Mouse (Mus musculus): ENCODE measurements around the gene Uaca.

The Uaca gene

DNA sequence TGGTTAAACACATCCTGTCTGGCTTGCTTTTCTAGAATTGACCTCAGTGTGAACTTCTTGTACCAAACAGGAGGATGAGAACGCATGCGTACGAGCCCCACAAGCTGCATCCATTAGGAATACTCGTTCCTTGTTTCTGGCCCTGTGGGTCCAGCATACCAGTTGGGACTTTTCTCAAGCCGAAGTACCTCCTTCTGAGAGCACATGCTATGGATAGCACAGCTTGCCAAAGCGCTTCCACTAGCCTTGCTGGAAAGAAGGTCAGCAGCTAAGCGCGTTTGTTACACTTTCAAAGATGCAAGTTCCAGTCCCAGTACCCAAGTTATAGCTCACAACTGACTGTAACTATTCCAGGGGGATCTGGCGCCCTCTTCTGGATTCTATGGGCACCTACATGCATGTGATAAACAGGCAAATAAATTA, 93.1 kb downstream of the Uaca start:
- DNase-seq = no peak

DNA sequence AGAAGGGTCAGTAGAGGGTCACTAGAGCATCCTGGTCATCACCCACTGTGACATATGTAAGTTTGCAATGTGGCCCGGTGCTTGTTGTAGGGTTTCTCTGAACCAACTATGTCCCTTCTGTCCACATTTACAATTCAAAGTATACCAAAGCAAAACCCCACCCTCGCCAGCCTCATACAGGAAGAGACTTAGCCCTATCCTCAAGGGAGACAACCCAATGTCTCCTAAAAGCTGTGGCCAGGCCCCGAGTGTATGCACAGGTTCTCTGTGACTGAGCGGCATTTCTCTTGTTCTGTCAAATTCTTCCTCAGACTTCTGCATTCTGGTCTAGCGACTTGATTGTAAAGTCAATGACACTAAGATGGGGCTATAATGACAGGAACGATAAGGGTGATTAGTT, 99.2 kb downstream of the Uaca start:
- DNase-seq = no peak

DNA sequence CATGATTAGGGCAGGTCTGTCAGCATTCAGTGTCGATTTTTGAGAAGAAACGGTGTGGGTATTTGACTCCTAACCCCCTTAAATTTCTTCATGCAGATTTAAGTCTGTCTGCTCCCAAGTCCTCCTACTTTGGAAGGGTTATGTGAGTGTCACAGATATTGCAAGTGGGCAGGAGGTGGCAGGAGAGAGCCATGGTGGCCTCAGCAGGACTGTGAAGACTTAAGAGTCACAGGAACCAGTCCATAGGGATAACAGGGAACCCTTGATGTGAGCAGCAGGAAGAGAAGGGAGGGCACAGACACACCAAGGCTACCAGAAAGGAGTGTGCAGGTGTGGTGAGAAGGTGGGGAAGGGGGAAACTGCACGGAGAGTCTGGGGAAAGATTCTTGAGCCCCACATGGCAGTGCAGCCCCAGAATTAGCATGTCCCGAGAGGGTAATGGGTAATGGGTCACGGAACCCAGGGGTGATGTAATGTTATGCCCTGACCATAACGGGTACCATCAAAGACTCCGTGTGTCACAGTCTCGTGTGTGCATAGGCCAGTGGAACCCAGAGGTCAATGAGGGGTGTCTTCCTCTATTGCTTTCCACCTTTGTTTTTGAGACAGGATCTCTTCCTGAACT, 101.3 kb downstream of the Uaca start:
- no peak for DNase-seq

DNA sequence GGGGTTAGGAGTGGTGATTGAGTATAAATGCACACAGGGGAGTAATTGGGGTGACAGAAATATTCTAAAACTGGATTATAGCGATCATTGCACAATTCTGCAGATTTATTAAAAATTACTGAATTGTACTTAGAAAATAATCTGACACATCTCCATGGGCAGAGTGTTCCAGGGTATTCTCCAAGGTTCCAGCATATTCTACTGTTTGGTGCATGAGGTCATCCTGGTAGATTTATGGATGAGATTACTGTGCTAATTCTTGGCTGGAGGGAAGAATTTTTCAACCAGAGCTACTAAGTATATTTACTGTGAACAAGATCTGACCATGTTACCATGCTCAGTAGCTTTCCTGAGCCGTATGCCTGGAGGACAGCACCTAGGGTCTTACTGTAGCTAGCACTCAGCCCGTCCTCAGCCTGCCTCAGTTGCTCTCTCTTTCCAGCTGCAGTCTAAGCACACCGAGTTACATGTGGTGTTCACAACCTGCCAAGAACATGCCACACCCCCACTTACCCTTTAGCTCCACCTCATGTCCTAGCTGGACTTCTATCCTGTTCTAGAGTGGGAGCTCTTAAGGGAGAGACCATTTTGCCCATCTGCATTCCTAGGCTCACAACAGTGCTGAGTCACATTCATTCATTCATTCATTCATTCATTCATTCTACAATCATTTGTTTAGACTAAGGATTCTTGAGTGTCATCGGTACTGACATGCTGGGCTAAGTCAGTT, 104.1 kb downstream of the Uaca start:
- DNase-seq = no peak

DNA sequence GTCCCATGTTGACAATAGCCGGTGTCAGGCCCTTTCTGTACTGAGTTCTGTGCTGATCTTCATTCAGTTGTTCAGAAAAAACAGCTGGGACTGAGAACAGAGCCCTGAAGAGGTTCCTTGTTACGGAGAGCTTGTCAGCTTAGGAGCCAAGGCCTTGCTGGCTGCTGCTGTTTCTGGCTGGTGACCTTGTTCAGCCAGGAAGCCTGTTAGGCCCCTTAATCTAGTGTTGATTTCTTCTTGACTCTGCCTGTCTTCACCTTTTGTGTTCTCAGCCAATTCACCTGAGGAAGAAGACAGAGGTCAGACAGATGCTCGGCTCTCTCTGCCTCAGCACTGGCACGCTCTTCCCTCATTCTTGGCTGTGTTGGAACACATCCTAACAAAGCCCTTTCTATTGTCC, 104.9 kb downstream of the Uaca start:
- no peak for DNase-seq

DNA sequence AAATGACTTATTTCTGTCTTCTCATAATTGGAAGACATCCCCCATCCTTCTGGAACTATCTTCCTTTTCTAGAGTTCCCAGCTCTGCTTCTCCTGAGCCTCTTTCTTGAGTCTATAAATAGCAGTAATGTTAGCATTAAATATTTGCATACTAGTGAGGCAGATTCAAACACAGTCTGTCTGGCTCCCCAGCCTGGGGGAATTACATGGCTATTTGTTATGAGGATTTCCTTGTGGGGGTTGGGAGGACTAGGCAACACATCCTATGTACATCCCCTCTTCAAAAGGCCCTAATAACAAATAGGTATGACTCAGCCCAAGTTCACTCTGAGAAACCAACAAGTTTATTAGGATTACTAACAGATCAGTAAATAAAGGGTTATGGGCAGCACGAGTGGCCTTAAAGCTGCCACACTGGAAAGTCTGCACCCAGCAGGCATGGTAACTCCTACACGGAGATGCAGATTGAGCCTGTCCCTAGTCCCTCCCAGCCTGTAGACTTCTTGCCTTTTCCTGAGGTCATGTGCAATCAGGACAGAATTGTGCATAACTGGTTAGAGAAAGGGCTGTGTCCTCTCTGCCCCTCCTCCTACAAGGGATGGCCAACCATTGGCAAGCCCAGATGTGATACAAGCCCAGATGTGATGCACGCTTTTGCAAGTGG, 105.6 kb downstream of the Uaca start:
- no peak for DNase-seq

DNA sequence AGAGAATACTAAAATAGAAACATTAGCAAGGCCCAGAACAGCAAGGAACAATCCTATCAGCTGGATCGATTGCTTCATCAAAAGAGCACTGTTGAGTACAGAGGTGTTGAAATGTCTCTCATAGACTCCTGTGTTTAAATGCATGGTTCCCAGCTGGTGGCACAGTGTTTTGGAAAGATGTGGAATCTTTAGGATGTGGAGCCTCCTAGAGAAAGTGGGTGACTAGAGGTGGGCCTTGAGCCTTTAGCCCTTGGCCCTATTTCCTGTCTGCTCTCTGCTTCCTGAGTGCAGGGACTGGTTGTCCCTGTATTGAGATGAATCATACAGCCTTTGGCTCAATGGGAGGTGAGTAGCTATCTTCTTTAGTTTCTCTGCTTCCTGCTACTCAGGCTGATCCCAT, 117.9 kb downstream of the Uaca start:
- DNase-seq = no peak

DNA sequence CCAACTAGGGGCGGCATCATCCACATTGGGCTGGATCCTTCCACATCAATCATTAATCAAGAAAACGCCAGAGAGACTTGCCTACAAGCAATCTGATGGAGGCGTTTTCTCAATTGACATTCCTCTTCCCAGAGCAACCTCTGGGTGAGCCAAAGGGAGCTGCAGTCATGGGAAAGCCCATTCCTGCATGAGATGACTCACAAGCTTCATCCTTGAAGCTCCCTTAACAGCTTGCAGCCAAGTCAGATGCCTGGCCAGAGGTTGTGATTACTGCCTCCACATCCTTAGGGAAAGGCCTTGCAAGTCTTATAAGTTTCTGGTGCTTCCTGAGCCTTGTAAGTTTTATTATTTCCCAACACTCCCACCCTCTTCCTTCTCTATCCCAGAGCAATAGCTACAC, 119.3 kb downstream of the Uaca start:
- no peak for DNase-seq

DNA sequence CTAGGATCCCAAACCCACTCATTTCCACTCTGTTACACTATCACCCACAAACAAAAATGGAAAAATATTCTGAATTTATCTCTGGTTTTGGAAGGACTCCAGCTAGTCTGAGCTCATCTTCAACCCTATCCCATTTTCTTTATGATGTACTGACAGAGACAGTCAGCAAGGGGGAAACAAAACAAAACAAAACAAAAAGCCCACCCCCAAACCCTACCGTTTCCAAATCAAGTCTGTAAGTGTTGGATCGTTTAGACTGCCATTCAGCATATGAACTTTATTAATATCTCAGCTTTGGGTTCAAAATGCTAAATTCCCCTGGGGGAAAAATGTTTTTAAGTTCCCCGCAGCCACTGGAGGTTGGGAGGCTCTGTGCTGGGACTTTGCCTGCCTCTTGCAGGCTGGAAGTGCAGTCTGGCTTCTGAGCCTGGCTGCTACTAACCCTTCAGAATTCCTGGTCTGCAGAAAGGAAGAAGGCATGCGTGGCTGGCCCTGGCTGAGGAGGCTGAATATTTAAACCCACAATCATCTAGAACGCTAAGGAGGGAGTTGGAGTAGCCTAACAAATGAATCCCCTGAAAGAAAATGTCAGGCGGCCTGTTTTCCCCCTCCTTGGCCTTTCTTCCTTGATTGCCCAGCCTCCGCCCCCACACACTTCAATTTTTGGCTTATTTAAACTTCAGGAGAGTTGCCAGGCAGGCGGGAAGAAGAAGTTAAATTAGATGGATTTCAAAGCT, 125.8 kb downstream of the Uaca start:
- DNase-seq = no peak

DNA sequence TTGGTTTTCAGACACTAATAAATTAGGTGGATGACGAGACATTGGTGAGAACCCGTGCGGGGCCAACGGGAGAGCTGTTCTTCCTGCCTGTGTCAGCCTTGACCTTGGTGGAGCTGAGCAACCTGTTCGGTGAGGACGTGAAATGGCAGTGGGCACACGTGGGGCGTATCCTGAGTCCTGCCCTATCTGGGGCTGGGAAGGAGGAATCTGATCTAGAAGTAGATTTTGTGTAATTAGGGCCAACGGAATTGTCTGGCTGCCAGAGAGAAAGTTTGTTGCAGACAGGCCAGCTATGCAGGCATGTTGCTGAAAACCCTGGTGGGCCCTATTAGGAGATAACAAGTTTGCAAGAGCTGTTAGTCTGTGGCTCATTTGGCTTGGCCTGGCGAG, 126.3 kb downstream of the Uaca start:
- DNase-seq = no peak

DNA sequence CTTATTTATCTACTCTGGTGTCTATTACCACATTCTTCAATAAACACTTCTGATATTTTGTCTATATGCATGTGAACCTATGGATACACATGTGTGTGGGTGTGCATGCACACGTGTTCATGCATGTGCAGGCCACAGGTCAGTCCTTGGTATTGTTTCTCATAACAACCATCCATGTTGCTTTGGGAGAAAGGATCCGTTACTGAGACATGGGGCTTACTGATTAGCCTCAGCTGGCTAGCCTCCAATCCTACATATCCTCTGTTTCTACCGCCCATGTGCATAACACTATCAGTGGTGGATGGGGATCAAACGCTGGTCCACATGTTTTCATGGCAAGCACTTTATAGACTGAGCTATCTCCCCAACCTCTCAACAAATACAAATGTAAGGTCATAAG, 126.9 kb downstream of the Uaca start:
- DNase-seq = no peak

DNA sequence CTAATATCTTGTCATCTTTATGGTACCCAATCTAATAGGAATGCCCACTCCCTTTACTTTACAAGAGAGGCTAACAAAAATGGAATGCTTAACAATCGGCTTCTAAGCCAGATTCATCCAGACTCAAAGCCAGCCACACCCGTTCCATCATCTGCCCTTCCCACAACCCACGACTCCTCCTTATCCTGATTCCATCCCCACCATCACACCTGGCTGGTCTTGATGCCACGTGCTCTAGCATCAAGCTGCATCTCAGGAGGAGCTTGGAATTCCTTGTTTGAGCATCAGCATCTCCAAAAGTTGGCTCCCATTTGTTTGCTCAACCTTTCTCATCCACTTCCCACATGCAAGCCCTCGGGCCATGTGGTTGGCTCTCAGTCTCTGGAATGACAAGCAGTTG, 127.5 kb downstream of the Uaca start:
- no peak for DNase-seq

DNA sequence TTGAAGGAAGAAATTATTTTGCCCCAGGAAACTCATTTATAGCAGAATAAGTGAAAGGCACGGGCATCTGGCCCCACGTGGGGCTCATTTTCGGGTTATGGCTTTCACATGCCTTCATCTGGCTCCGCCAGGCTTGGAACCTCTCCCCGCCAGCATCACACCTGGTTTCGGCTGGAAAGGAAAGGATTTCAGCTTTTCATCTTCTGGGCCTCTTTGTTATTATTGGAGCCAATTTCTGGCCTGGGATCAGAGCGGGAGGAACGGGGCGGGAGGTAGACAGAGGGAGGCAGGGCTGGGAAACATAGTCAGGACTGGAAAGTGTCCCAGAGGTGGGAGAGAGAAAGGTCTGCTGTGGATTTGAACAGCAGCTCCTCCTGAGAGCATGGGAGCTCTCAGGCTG, 132.0 kb downstream of the Uaca start:
- DNase-seq = no peak

DNA sequence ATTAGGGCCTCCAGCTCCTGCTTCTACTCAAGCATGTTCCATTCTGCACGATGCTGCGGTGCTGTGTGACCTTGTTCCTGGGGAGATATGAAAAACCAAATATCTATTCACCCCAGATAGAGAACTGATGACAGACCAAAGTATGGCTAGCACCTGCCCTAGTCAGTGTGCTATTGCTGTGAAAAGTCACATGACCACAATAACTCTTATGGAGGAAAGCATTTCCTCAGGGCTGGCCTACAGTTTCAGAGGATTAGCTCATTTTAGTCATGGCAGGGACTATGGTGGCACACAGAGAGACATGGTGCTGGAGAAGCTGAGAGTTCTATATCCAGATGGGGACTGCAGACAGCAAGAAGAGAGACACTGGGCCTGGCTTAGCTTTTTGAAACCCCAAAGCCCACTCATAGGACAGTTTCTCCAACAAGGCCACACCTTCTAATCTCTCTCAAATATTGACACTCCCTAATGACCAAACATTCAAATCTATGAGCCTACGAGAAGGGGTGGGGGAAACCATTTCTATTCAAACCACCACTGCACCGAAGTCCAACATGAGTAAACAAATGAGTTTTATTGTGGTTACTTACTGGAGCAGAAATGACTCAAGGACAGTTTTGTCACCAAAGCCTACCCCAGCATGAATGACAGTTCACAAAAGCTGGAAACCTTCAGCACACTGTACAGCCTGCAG, 135.1 kb downstream of the Uaca start:
- DNase-seq = no peak
